8 mouse cellular contexts compared by ENCODE assay signal in the genomic region with DNA sequence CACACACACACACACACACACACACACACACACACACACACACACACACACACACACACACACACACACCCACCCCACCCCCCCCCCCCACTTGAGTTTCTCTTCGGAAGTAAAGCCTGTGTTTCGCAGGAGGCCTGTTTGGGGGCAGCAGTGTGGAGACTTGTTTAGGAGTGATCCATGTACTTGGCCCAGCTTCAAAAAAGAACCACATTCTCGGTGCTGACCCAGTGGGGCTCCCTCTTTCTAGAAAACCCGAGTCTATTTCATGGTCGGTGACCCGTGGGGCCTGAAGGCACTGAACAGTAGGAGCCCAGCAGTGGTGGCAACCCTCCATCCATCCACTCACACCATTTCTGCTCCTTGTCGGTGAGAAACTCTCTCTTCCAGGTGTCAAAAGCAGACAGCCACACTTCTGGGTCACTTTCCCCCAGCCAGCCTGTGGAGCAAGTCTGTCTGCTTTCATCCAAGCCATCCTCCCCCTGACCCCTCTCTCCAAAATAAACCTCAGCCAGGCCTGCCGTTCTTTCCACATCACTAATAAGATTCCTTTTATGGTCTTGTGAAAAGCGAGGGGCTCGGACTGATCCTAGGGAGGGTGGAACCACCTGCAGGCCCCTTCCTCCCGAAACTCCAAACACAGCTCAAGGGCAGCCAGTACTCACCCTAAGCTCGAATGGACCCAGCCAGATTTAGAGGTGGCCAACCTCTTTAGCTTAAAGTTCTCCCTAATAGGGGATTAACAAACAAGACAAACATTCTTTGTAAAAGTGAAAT. TPM values are rescaled to one million over a fixed set of nuclear protein-coding genes. Genes with fewer than 3 reads are reported as not detected.
DNase-seq lines count a peak whose midpoint lies in the region; ATAC-seq and TF ChIP-seq lines count a peak whose summit lies in the region.

No protein-coding gene starts in this region.

- H3K9me3 ChIP-seq in lung, embryonic 15.5 days = no peaks in the 10 kb centered on the region
- no peaks in the 10 kb centered on the region for H3K9me3 ChIP-seq in forebrain, embryonic 15.5 days
- H3K9me3 ChIP-seq in limb, embryonic 14.5 days (ENCODE audit: control insufficient read depth, low read length) = no peaks in the 10 kb centered on the region

- no peak for DNase-seq in lung, postnatal 14 days
- DNase-seq in limb, embryonic 14.5 days (ENCODE audit: low spot score) = no peak
- peak; percentile 16 for DNase-seq in ovary, postnatal 36 days (ENCODE audit: low spot score)
- DNase-seq in spleen, postnatal 36 days (ENCODE audit: low spot score in 2 of 2) = no peak
- no peak for DNase-seq in cerebellum, adult 2 months

- H3K4me3 ChIP-seq in lung, embryonic 15.5 days = peak overlapping the region; percentile 93
- peak overlapping the region; percentile 63 for H3K4me3 ChIP-seq in forebrain, embryonic 15.5 days
- H3K4me3 ChIP-seq in limb, embryonic 14.5 days (replicated peaks; ENCODE audit: low read length) = peak overlapping the region; percentile 77
- no peak overlapping the region for H3K4me3 ChIP-seq in cerebellum, adult 2 months (replicated peaks; ENCODE audit: insufficient read depth, low read depth, low read length)

- H3K4me1 ChIP-seq in lung, embryonic 15.5 days = peaks cover 41% of the 10 kb centered on the region
- H3K4me1 ChIP-seq in forebrain, embryonic 15.5 days = peaks cover 78% of the 10 kb centered on the region
- H3K4me1 ChIP-seq in limb, embryonic 14.5 days (ENCODE audit: control insufficient read depth, insufficient read depth, low read length) = peaks cover 31% of the 10 kb centered on the region
- H3K4me1 ChIP-seq in cerebellum, adult 2 months (ENCODE audit: control insufficient read depth, insufficient read depth, low read length) = 0 out of 2 replicates have a peak, but pooled peaks cover 3% of the 10 kb centered on the region

- H3K36me3 ChIP-seq in lung, embryonic 15.5 days = no peaks in the 10 kb centered on the region
- H3K36me3 ChIP-seq in forebrain, embryonic 15.5 days = no peaks in the 10 kb centered on the region
- no peaks in the 10 kb centered on the region for H3K36me3 ChIP-seq in limb, embryonic 14.5 days (ENCODE audit: control insufficient read depth, insufficient read depth, low read length)

- no peak for ATAC-seq in lung, embryonic 15.5 days (ENCODE audit: borderline replicate concordance, extremely low read depth, low FRiP score, low TSS enrichment)
- no peak for ATAC-seq in forebrain, embryonic 15.5 days (replicated peaks)
- ATAC-seq in limb, embryonic 14.5 days (ENCODE audit: low FRiP score, low read depth) = no peak
- no peak for ATAC-seq in CD4-positive, CD25-positive, alpha-beta regulatory T cell, adult 4 months

- no peak for TF ChIP-seq CTCF in cerebellum, adult 2 months (IDR thresholded peaks at IDR 0.05; ENCODE audit: borderline replicate concordance, insufficient read depth, low read depth, low read length)

- WGBS in lung, embryonic 15.5 days = 14% methylated on average over 12 of the region's 12 CpGs
- WGBS in forebrain, embryonic 15.5 days = 1% methylated on average over 12 of the region's 12 CpGs
- WGBS in limb, embryonic 14.5 days = 7% methylated on average over 12 of the region's 12 CpGs
- 46% methylated on average over 12 of the region's 12 CpGs for WGBS in cerebellum, adult 2 months

- H3K4me2 ChIP-seq in lung, embryonic 15.5 days = peak overlapping the region; percentile 97
- peak overlapping the region; percentile 97 for H3K4me2 ChIP-seq in forebrain, embryonic 15.5 days (replicated peaks)
- peak overlapping the region; percentile 85 for H3K4me2 ChIP-seq in limb, embryonic 14.5 days (replicated peaks; ENCODE audit: low read depth, low read length, severe bottlenecking)

- H3K9ac ChIP-seq in lung, embryonic 15.5 days = peak overlapping the region; percentile 73; the same call in 1 of the 2 replicates
- H3K9ac ChIP-seq in forebrain, embryonic 15.5 days (replicated peaks) = 0 out of 2 replicates have a peak overlapping the region, but pooled peaks have one; percentile 4
- H3K9ac ChIP-seq in limb, embryonic 14.5 days (ENCODE audit: low read depth, low read length, severe bottlenecking) = peak overlapping the region; percentile 72

- no peaks in the 10 kb centered on the region for H3K27me3 ChIP-seq in lung, embryonic 15.5 days
- peaks cover 12% of the 10 kb centered on the region for H3K27me3 ChIP-seq in forebrain, embryonic 15.5 days
- H3K27me3 ChIP-seq in limb, embryonic 14.5 days (ENCODE audit: control insufficient read depth, insufficient read depth, low read length) = peaks cover 5% of the 10 kb centered on the region; the same call in 1 of the 2 replicates
- H3K27me3 ChIP-seq in cerebellum, adult 2 months (ENCODE audit: control insufficient read depth, insufficient read depth, low read length) = peaks cover 7% of the 10 kb centered on the region; the same call in 1 of the 2 replicates

- peak overlapping the region; percentile 92 for H3K27ac ChIP-seq in lung, embryonic 15.5 days
- peak overlapping the region; percentile 62; the same call in 1 of the 2 replicates for H3K27ac ChIP-seq in forebrain, embryonic 15.5 days (replicated peaks)
- 0 out of 2 replicates have a peak overlapping the region, but pooled peaks have one; percentile 63 for H3K27ac ChIP-seq in limb, embryonic 14.5 days (replicated peaks; ENCODE audit: low read depth, low read length)
- H3K27ac ChIP-seq in cerebellum, adult 2 months (ENCODE audit: insufficient read depth, low read length) = no peak overlapping the region

- no peak for TF ChIP-seq POLR2A in limb, embryonic 14.5 days (IDR thresholded peaks at IDR 0.05; ENCODE audit: borderline replicate concordance, extremely low read depth, insufficient read depth, insufficient read length)
- TF ChIP-seq POLR2A in cerebellum, adult 2 months (IDR thresholded peaks at IDR 0.05; ENCODE audit: borderline replicate concordance, insufficient read depth, low read length) = no peak

RNA-seq across cellular contexts. Expression of a gene that starts 3.0 kb away (rescaled TPM):
- polyA plus RNA-seq in lung, embryonic 15.5 days (2015; fragmentation: Nextera tagmentation; extraction: Ambion mirVana) = 15.0 and 15.2 TPM in 2 replicates
- 10.0 and 11.2 TPM in 2 replicates for polyA plus RNA-seq in forebrain, embryonic 15.5 days (2015; fragmentation: Nextera tagmentation; extraction: Ambion mirVana)
- 13.9 and 17.0 TPM in 2 replicates for polyA plus RNA-seq in limb, embryonic 14.5 days (2012; rRNA removed)
- polyA plus RNA-seq in limb, embryonic 14.5 days (2014; fragmentation: Nextera tagmentation; extraction: Ambion mirVana) = 32.9 and 35.8 TPM in 2 replicates
- 1 to 10 TPM in 1 of 2 experiments, under 1 TPM in 1; 0.47 to 1.4 TPM for polyA plus RNA-seq in CD4-positive, CD25-positive, alpha-beta regulatory T cell, adult 4 months (2017; shearing (Covaris generic))
- 2.4 and 3.1 TPM in 2 replicates for polyA plus RNA-seq in cerebellum, adult 2 months (2012; rRNA removed)

Comparison
In these comparisons a context has a peak if more than half of its experiments do, and no peak if none do; other contexts are left out.
1. H3K9ac ChIP-seq: peak in every context shown above with its lines; median percentile 73 in lung, embryonic 15.5 days; 72 in limb, embryonic 14.5 days; 4 in forebrain, embryonic 15.5 days.